Comparison of ENCODE assay signal across 31 mouse cellular contexts in the genomic region with DNA sequence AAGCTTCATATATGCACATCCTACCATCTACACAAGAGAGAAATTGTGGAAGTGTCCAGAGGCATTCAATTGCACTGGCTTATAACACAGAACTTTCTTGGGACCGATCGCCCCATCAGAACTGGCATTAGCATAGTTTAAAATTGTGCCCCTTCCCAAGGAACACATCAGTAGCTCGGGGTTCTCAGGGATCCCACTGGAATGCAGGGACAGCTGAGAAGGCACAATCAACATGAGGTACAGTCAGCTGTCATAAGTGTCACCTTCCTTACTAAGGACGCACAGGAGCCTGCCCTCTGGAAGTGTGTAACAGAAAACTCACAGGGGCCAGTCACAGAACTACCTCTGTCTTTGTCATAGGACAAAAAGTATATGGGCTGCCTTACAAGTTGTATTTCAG. TPM values are rescaled to one million over a fixed set of nuclear protein-coding genes. Genes with fewer than 3 reads are reported as not detected.
DNase-seq lines count a peak whose midpoint lies in the region; ATAC-seq lines count a peak whose summit lies in the region.
"Had no signal": no experiment of that assay in that cellular context is flagged by ENCODE, and none has a peak within 500 bp of the region (broad histone marks: within the 10 kb centered on the region; RNA-seq: fewer than 3 reads in every experiment).

No protein-coding gene starts in this region.

- intact Hi-C loops in heart, postnatal 25 days (cut with DNase I): no loop called here
- intact Hi-C loops in heart, postnatal 36 days (cut with DNase I): no loop called here

- no peak overlapping the region for H3K4me2 ChIP-seq in heart, embryonic 13.5 days
- H3K4me2 ChIP-seq in heart, embryonic 15.5 days: no peak overlapping the region
- H3K4me2 ChIP-seq in heart, embryonic 16.5 days (ENCODE audit: low read depth, low read length): no peak overlapping the region
- H3K4me2 ChIP-seq: embryonic facial prominence, embryonic 13.5 days; forebrain, embryonic 12.5 days; forebrain, embryonic 15.5 days; hindbrain, embryonic 12.5 days; hindbrain, embryonic 15.5 days had no signal

- ATAC-seq in heart, embryonic 13.5 days (ENCODE audit: extremely low read depth, insufficient number of reproducible peaks, low FRiP score, low TSS enrichment): no peak
- no peak for ATAC-seq in heart, embryonic 15.5 days (replicated peaks; ENCODE audit: insufficient number of reproducible peaks, insufficient read depth, low FRiP score, low read depth)
- ATAC-seq in heart, embryonic 16.5 days (replicated peaks; ENCODE audit: extremely low read depth, insufficient read depth, low FRiP score): no peak
- ATAC-seq: CD4-positive, CD25-positive, alpha-beta regulatory T cell, adult 4 months; forebrain, embryonic 15.5 days; intestine, postnatal 0 days had no signal

- H3K9me3 ChIP-seq in heart, embryonic 10.5 days: no peaks in the 10 kb centered on the region
- H3K9me3 ChIP-seq in heart, embryonic 13.5 days: no peaks in the 10 kb centered on the region
- H3K9me3 ChIP-seq in heart, embryonic 15.5 days (replicated peaks): no peaks in the 10 kb centered on the region
- peaks cover 4% of the 10 kb centered on the region; the same call in 1 of the 2 replicates for H3K9me3 ChIP-seq in heart, embryonic 16.5 days (replicated peaks; ENCODE audit: control insufficient read depth, low read length)
- H3K9me3 ChIP-seq: embryonic facial prominence, embryonic 10.5 days; embryonic facial prominence, embryonic 13.5 days; forebrain, embryonic 12.5 days; forebrain, embryonic 15.5 days; hindbrain, embryonic 12.5 days; hindbrain, embryonic 15.5 days had no signal

- 75% methylated on average over 4 of the region's 4 CpGs for WGBS in heart, embryonic 10.5 days
- WGBS in heart, embryonic 13.5 days: 68% methylated on average over 4 of the region's 4 CpGs
- WGBS in heart, embryonic 15.5 days: 75% methylated on average over 4 of the region's 4 CpGs
- WGBS in heart, embryonic 16.5 days: 69% methylated on average over 4 of the region's 4 CpGs

- H3K4me1 ChIP-seq in heart, embryonic 10.5 days: peaks cover 19% of the 10 kb centered on the region; the same call in 1 of the 2 replicates
- H3K4me1 ChIP-seq in heart, embryonic 13.5 days: peaks cover 23% of the 10 kb centered on the region
- H3K4me1 ChIP-seq in heart, embryonic 15.5 days (replicated peaks): peaks cover 11% of the 10 kb centered on the region
- peaks cover 11% of the 10 kb centered on the region for H3K4me1 ChIP-seq in heart, embryonic 16.5 days (ENCODE audit: control insufficient read depth, insufficient read depth, low read length)
- H3K4me1 ChIP-seq: embryonic facial prominence, embryonic 10.5 days; embryonic facial prominence, embryonic 13.5 days; forebrain, embryonic 12.5 days; forebrain, embryonic 15.5 days; hindbrain, embryonic 12.5 days; hindbrain, embryonic 15.5 days had no signal

- H3K27me3 ChIP-seq in heart, embryonic 10.5 days (ENCODE audit: insufficient read depth, poor library complexity, severe bottlenecking): no peaks in the 10 kb centered on the region
- no peaks in the 10 kb centered on the region for H3K27me3 ChIP-seq in heart, embryonic 13.5 days (replicated peaks)
- H3K27me3 ChIP-seq in heart, embryonic 15.5 days: no peaks in the 10 kb centered on the region
- no peaks in the 10 kb centered on the region for H3K27me3 ChIP-seq in heart, embryonic 16.5 days (ENCODE audit: control insufficient read depth, insufficient read depth, low read length)
- H3K27me3 ChIP-seq: embryonic facial prominence, embryonic 13.5 days; forebrain, embryonic 12.5 days; forebrain, embryonic 15.5 days; hindbrain, embryonic 12.5 days; hindbrain, embryonic 15.5 days had no signal

- H3K36me3 ChIP-seq in heart, embryonic 10.5 days: no peaks in the 10 kb centered on the region
- H3K36me3 ChIP-seq in heart, embryonic 13.5 days: no peaks in the 10 kb centered on the region
- no peaks in the 10 kb centered on the region for H3K36me3 ChIP-seq in heart, embryonic 15.5 days
- no peaks in the 10 kb centered on the region for H3K36me3 ChIP-seq in heart, embryonic 16.5 days (ENCODE audit: control insufficient read depth, insufficient read depth)
- H3K36me3 ChIP-seq: embryonic facial prominence, embryonic 10.5 days; embryonic facial prominence, embryonic 13.5 days; forebrain, embryonic 12.5 days; forebrain, embryonic 15.5 days; hindbrain, embryonic 12.5 days; hindbrain, embryonic 15.5 days had no signal

- DNase-seq in heart, embryonic 10.5 days (ENCODE audit: low spot score): peak; percentile 2
- DNase-seq in heart, postnatal 25 days (ENCODE audit: low spot score): no peak
- no peak for DNase-seq in heart, postnatal 36 days
- DNase-seq in cerebellum, adult 9-10 months: no peak
- DNase-seq: adrenal gland, adult 2 months; adrenal gland, postnatal 14 days; cerebellum, adult 11 months; cerebellum, adult 2 months; cerebellum, postnatal 10 days; cerebellum, postnatal 36 days; embryo, embryonic 11 days; gastrocnemius, postnatal 25 days; kidney, adult 2 months had no signal

- H3K27ac ChIP-seq in heart, embryonic 10.5 days: peak overlapping the region; percentile 83
- peak overlapping the region; percentile 79 for H3K27ac ChIP-seq in heart, embryonic 13.5 days (replicated peaks)
- H3K27ac ChIP-seq in heart, embryonic 15.5 days: peak overlapping the region; percentile 79
- peak overlapping the region; percentile 88 for H3K27ac ChIP-seq in heart, embryonic 16.5 days (ENCODE audit: low read length)
- H3K27ac ChIP-seq: embryonic facial prominence, embryonic 10.5 days; embryonic facial prominence, embryonic 13.5 days; forebrain, embryonic 12.5 days; forebrain, embryonic 15.5 days; hindbrain, embryonic 12.5 days; hindbrain, embryonic 15.5 days had no signal

- H3K9ac ChIP-seq in heart, embryonic 13.5 days: no peak overlapping the region
- H3K9ac ChIP-seq in heart, embryonic 15.5 days: no peak overlapping the region
- no peak overlapping the region for H3K9ac ChIP-seq in heart, embryonic 16.5 days (ENCODE audit: low read length)
- H3K9ac ChIP-seq: embryonic facial prominence, embryonic 13.5 days; forebrain, embryonic 12.5 days; forebrain, embryonic 15.5 days; hindbrain, embryonic 12.5 days; hindbrain, embryonic 15.5 days had no signal

- no peak overlapping the region for H3K4me3 ChIP-seq in heart, embryonic 10.5 days
- no peak overlapping the region for H3K4me3 ChIP-seq in heart, embryonic 13.5 days
- no peak overlapping the region for H3K4me3 ChIP-seq in heart, embryonic 15.5 days
- H3K4me3 ChIP-seq in heart, embryonic 16.5 days (ENCODE audit: low read length): no peak overlapping the region
- H3K4me3 ChIP-seq: embryonic facial prominence, embryonic 10.5 days; embryonic facial prominence, embryonic 13.5 days; erythroblast, embryonic 14.5 days; forebrain, embryonic 12.5 days; forebrain, embryonic 15.5 days; hindbrain, embryonic 12.5 days; hindbrain, embryonic 15.5 days had no signal

RNA-seq across cellular contexts. Expression of gene Drd3, which starts 19.7 kb away (rescaled TPM):
- polyA plus RNA-seq in heart, embryonic 10.5 days (2016; fragmentation: Nextera tagmentation; extraction: Ambion mirVana): not detected in 2 replicates
- total RNA-seq in heart, postnatal 25 days (2021): not detected
- polyA plus RNA-seq in heart, embryonic 13.5 days (2015; fragmentation: Nextera tagmentation; extraction: Ambion mirVana): not detected in 2 replicates
- total RNA-seq in heart, postnatal 36 days (2021): not detected
- not detected in 2 replicates for polyA plus RNA-seq in heart, embryonic 15.5 days (2015; fragmentation: Nextera tagmentation; extraction: Ambion mirVana)
- not detected in 2 replicates for polyA plus RNA-seq in heart, embryonic 16.5 days (2015; fragmentation: Nextera tagmentation; extraction: Ambion mirVana)
- total RNA-seq: adrenal gland, adult 2 months; adrenal gland, postnatal 14 days; adrenal gland, postnatal 4 days; gastrocnemius, adult 8-10 months; gastrocnemius, postnatal 25 days; hematopoietic stem cell, adult 5-6 weeks; MEL had no signal
- polyA plus RNA-seq: C2C12; CD4-positive, CD25-positive, alpha-beta regulatory T cell, adult 4 months; embryonic facial prominence, embryonic 10.5 days; embryonic facial prominence, embryonic 13.5 days; erythroblast, embryonic 14.5 days; forebrain, embryonic 15.5 days; hindbrain, embryonic 12.5 days; hindbrain, embryonic 15.5 days; intestine, embryonic 14.5 days; intestine, postnatal 0 days had no signal
